Mouse (Mus musculus) skeletal muscle tissue, adult 2 months (tissue): Measurements from ENCODE around the gene Col2a1.

Experiments
- DNase-seq: peaks from one replicate; pipeline ENCODE4 v3.0.0-alpha.2; 2012; ENCODE audit warnings: low read depth, low spot score

The Col2a1 gene

GRCm38 (mm10) chr15:98003822-98004739 is at the start of gene Col2a1:
Gene Col2a1, minus strand, starts transcription at chr15:98004695.
- DNase-seq = no peak

GRCm38 (mm10) chr15:98051685-98052084 is 47.2 kb upstream of the Col2a1 start:
- DNase-seq = no peak

GRCm38 (mm10) chr15:98048918-98049700 is 44.6 kb upstream of the Col2a1 start:
- no peak for DNase-seq

- no peak for DNase-seq
These were observed 39.9 kb upstream of the Col2a1 start for GRCm38 (mm10) chr15:98044387-98044786.

- DNase-seq = no peak
These were observed 39.5 kb upstream of the Col2a1 start for GRCm38 (mm10) chr15:98043967-98044366.

GRCm38 (mm10) chr15:98042508-98042907 is 38.0 kb upstream of the Col2a1 start:
- no peak for DNase-seq

- no peak for DNase-seq
These were observed 35.2 kb upstream of the Col2a1 start for GRCm38 (mm10) chr15:98039682-98040081.

- no peak for DNase-seq
These were observed 32.1 kb upstream of the Col2a1 start for GRCm38 (mm10) chr15:98036578-98036977.

GRCm38 (mm10) chr15:98035076-98035755 is 30.7 kb upstream of the Col2a1 start:
- no peak for DNase-seq

- no peak for DNase-seq
These were observed 28.8 kb upstream of the Col2a1 start for GRCm38 (mm10) chr15:98033233-98033748.

- no peak for DNase-seq
These were observed 25.3 kb upstream of the Col2a1 start for GRCm38 (mm10) chr15:98029798-98030197.

- DNase-seq = no peak
These were observed 22.7 kb upstream of the Col2a1 start for GRCm38 (mm10) chr15:98026967-98027904.

- DNase-seq = no peak
These were observed 21.1 kb upstream of the Col2a1 start for GRCm38 (mm10) chr15:98025611-98026010.

GRCm38 (mm10) chr15:98023137-98023536 is 18.6 kb upstream of the Col2a1 start:
- DNase-seq = no peak

- no peak for DNase-seq
These were observed 17.4 kb upstream of the Col2a1 start for GRCm38 (mm10) chr15:98021886-98022285.

GRCm38 (mm10) chr15:98019047-98019446 is 14.6 kb upstream of the Col2a1 start:
- no peak for DNase-seq

- DNase-seq = no peak
These were observed 13.4 kb upstream of the Col2a1 start for GRCm38 (mm10) chr15:98017925-98018324.

GRCm38 (mm10) chr15:98012810-98013209 is 8.3 kb upstream of the Col2a1 start:
- no peak for DNase-seq

GRCm38 (mm10) chr15:98005181-98005580 is 686 bp upstream of the Col2a1 start:
- DNase-seq = no peak

- no peak for DNase-seq
These were observed 255 bp upstream of the Col2a1 start for GRCm38 (mm10) chr15:98004740-98005159.
